Mouse (Mus musculus) liver, embryonic 14.5 days (tissue): Measurements from ENCODE around the gene Stx7. TPM values are rescaled to one million over a fixed set of nuclear protein-coding genes. Genes with fewer than 3 reads are reported as not detected.

Experiments used
- ATAC-seq: fragments of 200-750 bp; cut with Nextera tagmentation; 2 replicates; pipeline ENCODE4 v1.8.0; 2017; ENCODE audit warnings: moderate number of reproducible peaks, mild to moderate bottlenecking, moderate library complexity; ENCODE audit not compliant: insufficient read depth
- DNase-seq, 3 experiments: peaks; one replicate each; pipeline ENCODE4 v3.0.0-alpha.2; 2012 to 2013; ENCODE audit warnings: low read depth in 3 of 3, low spot score in 3 of 3
- H3K27ac ChIP-seq: fragments of 300-500 bp; sonication (generic); 2 replicates; pipeline ENCODE4 v1.5.1; 2014; ENCODE audit warnings: moderate library complexity, mild to moderate bottlenecking, control low read depth, inconsistent platforms
- H3K27me3 ChIP-seq: fragments of 300-500 bp; sonication (generic); 2 replicates; pipeline ENCODE4 v1.6.1; 2014; ENCODE audit warnings: mild to moderate bottlenecking, low read length, moderate library complexity; ENCODE audit not compliant: control insufficient read depth, insufficient read depth
- H3K36me3 ChIP-seq: fragments of 300-500 bp; sonication (generic); replicated peaks from 2 replicates; pipeline ENCODE4 v1.6.1; 2014; ENCODE audit warnings: low read depth; ENCODE audit not compliant: control insufficient read depth, insufficient read depth
- H3K4me1 ChIP-seq, 2 experiments: fragments of 200-500 bp in 1 of 2; fragments of 300-500 bp in 1 of 2; sonication (generic) in 1 of 2; replicated peaks; 2 replicates each; pipeline ENCODE4 v1.6.1; 2012 to 2014; ENCODE audit warnings: antibody characterized with exemption in 1 of 2, inconsistent platforms in 1 of 2, low read length in 1 of 2; ENCODE audit not compliant: control insufficient read depth in 2 of 2, insufficient read depth in 2 of 2
- H3K4me2 ChIP-seq: fragments of 300-500 bp; sonication (generic); 2 replicates; pipeline ENCODE4 v1.6.1; 2014; ENCODE audit warnings: low read depth, mild to moderate bottlenecking, control low read depth, moderate library complexity
- H3K4me3 ChIP-seq, 2 experiments: fragments of 200-500 bp in 1 of 2; fragments of 300-500 bp in 1 of 2; sonication (generic) in 1 of 2; 2 replicates each; pipeline ENCODE4 v1.5.1; 2012 to 2014; ENCODE audit warnings: low read depth in 2 of 2, low read length in 2 of 2, mild to moderate bottlenecking in 2 of 2, control low read depth in 1 of 2, inconsistent platforms in 1 of 2, moderate library complexity in 1 of 2; ENCODE audit not compliant: insufficient read depth in 1 of 2
- H3K9ac ChIP-seq: fragments of 300-500 bp; sonication (generic); replicated peaks from 2 replicates; pipeline ENCODE4 v1.6.1; 2014; ENCODE audit warnings: mild to moderate bottlenecking, control low read depth, moderate library complexity
- H3K9me3 ChIP-seq: fragments of 300-500 bp; sonication (generic); 2 replicates; pipeline ENCODE4 v1.6.1; 2016; ENCODE audit warnings: low read length, mixed read lengths; ENCODE audit not compliant: control insufficient read depth
- CTCF ChIP-seq: IDR thresholded peaks from 2 replicates; pipeline ENCODE4 v1.5.1; 2016; ENCODE audit warnings: antibody characterized with exemption, low read depth, control low read depth
- EP300 ChIP-seq: IDR thresholded peaks from 2 replicates; pipeline ENCODE4 v1.6.1; 2016; ENCODE audit warnings: antibody characterized with exemption, low read depth
- WGBS: fragments of 180-500 bp; shearing (Covaris S2); extraction: QIAGEN DNeasy Blood & Tissue Kit; methylation state at CpG from one replicate; pipeline ENCODE4 v1.1.7; 2014; ENCODE audit not compliant: insufficient replicate concordance; 5-methylcytosine and 5-hydroxymethylcytosine counted together
- polyA plus RNA-seq, 2 experiments: library from polyadenylated mRNA; depleted of rRNA in 1 of 2; stranded (reverse) in 1 of 2; unstranded in 1 of 2; fragments of >200 nt; fragmentation: Nextera tagmentation in 1 of 2; extraction: Ambion mirVana in 1 of 2; gene quantifications; 2 replicates each; pipeline versions ENCODE4 v1.2.1 to v1.2.3; 2012 to 2014

Gene Stx7
- polyA plus RNA-seq, 2 experiments = 20.3 to 30.0 TPM

DNA sequence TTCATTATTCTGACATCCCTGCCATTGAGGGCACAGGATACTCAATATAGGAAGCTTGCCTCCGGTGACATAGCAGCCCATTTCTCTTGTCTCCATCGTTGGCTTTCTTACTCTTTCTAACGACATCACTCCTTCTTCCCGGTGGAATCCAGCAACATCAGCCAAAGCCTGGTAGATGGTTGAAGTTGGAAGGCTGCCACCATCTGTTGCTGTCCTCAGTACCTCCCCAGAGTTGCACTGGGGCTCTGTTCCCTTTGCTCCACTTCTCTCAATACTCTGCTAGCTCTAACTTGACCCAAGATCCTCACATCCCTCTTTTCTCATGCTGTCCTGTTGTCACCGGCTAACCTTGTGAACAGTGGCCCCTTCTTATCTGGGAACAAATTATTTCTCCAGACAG, 71.8 kb downstream of the Stx7 start:
- TF ChIP-seq CTCF (no peak), EP300 (no peak)
- Histone ChIP-seq H3K4me1 (no peaks in the 10 kb centered on the region), H3K27ac (no peak overlapping the region), H3K4me3 (no peak overlapping the region), H3K27me3 (peaks cover 32% of the 10 kb centered on the region), H3K9ac (no peak overlapping the region), H3K36me3 (no peaks in the 10 kb centered on the region), H3K4me2 (no peak overlapping the region), H3K9me3 (no peaks in the 10 kb centered on the region)
- no peak for DNase-seq
- 67% methylated on average over 5 of the region's 5 CpGs for WGBS
- no peak for ATAC-seq

GRCm38 (mm10) chr10:24222911-24223310, 73.8 kb downstream of the Stx7 start:
- Histone ChIP-seq H3K27ac (no peak overlapping the region), H3K27me3 (peaks cover 32% of the 10 kb centered on the region), H3K36me3 (no peaks in the 10 kb centered on the region), H3K9me3 (no peaks in the 10 kb centered on the region), H3K4me2 (peak overlapping the region; percentile 54), H3K9ac (no peak overlapping the region), H3K4me3 (no peak overlapping the region), H3K4me1 (no peaks in the 10 kb centered on the region)
- DNase-seq = no peak
- ATAC-seq = no peak
- WGBS = 26% methylated on average over 6 of the region's 6 CpGs
- TF ChIP-seq EP300 (no peak), CTCF (no peak)

GRCm38 (mm10) chr10:24223449-24224143, 74.5 kb downstream of the Stx7 start, which contains the start of gene Moxd1:
TSS of gene Moxd1 (plus strand) at chr10:24223517.
- ATAC-seq (no peak), DNase-seq (no peak)
- H3K9ac ChIP-seq = no peak within 1 kb of the TSS
- H3K4me2 ChIP-seq = peak within 1 kb of the TSS; percentile 54
- H3K4me3 ChIP-seq = peak within 1 kb of the TSS in 1 of 2 experiments; percentile 25; a peak in 2 of 4 replicates
- H3K27me3 ChIP-seq = peaks cover 32% of the 10 kb centered on the region
- WGBS = 2% methylated on average over 56 of the region's 56 CpGs
- no peak within 1 kb of the TSS for H3K27ac ChIP-seq
- no peak for TF ChIP-seq EP300
- no peak for TF ChIP-seq CTCF
- H3K36me3 ChIP-seq = no peaks in the 10 kb centered on the region
- H3K4me1 ChIP-seq = no peaks in the 10 kb centered on the region
- H3K9me3 ChIP-seq = no peaks in the 10 kb centered on the region

DNA sequence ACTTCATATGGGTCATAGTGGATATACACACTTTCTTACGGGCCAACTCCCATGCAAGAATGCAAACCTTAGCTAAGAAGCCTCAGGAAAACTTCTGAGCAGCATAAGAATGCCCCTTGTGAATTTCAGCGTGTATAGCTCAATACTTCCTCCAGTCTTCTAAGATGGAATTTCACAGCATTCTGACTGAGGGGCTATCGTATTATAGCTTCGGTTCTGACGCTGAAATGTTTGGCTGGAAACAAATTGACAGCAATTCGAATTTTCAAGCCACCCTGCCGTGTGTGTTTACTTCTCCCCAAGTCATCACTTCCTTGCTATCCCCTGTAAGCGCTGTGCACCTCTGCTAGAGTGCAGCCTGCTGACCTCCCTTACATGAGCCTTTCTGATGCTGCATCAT, 75.5 kb downstream of the Stx7 start:
- no peak overlapping the region for H3K4me2 ChIP-seq
- H3K36me3 ChIP-seq = no peaks in the 10 kb centered on the region
- H3K27me3 ChIP-seq = peaks cover 32% of the 10 kb centered on the region
- TF ChIP-seq CTCF (no peak), EP300 (no peak)
- no peak overlapping the region for H3K27ac ChIP-seq
- no peaks in the 10 kb centered on the region for H3K4me1 ChIP-seq
- no peak overlapping the region for H3K9ac ChIP-seq
- H3K9me3 ChIP-seq = no peaks in the 10 kb centered on the region
- no peak overlapping the region for H3K4me3 ChIP-seq
- DNase-seq = no peak
- no peak for ATAC-seq
- 23% methylated on average over 8 of the region's 8 CpGs for WGBS

GRCm38 (mm10) chr10:24228318-24229183, 79.4 kb downstream of the Stx7 start:
- no peak overlapping the region for H3K4me2 ChIP-seq
- no peaks in the 10 kb centered on the region for H3K36me3 ChIP-seq
- no peak for DNase-seq
- TF ChIP-seq EP300 = no peak
- TF ChIP-seq CTCF = no peak
- no peak overlapping the region for H3K9ac ChIP-seq
- H3K4me1 ChIP-seq = no peaks in the 10 kb centered on the region
- H3K27me3 ChIP-seq = peaks cover 16% of the 10 kb centered on the region
- no peak overlapping the region for H3K27ac ChIP-seq
- H3K4me3 ChIP-seq = no peak overlapping the region
- WGBS = 47% methylated on average over 12 of the region's 12 CpGs
- no peak for ATAC-seq
- H3K9me3 ChIP-seq = no peaks in the 10 kb centered on the region
